Mouse (Mus musculus) midbrain, embryonic 15.5 days (tissue): ENCODE results near the gene Rpl26. TPM values are rescaled to one million over a fixed set of nuclear protein-coding genes. Genes with fewer than 3 reads are reported as not detected.
A peak's percentile ranks its signal among the peaks of the same experiment; 100 is the strongest.

Source experiments
- ATAC-seq: fragments of 200-750 bp; cut with Nextera tagmentation; replicated peaks from 2 replicates; pipeline ENCODE4 v1.8.0; 2017; ENCODE audit warnings: moderate TSS enrichment
- H3K27ac ChIP-seq: fragments of 300-500 bp; sonication (generic); 2 replicates; pipeline ENCODE4 v1.5.1; 2015; ENCODE audit warnings: mild to moderate bottlenecking, inconsistent platforms
- H3K27me3 ChIP-seq: fragments of 300-500 bp; sonication (generic); replicated peaks from 2 replicates; pipeline ENCODE4 v1.6.1; 2015; ENCODE audit warnings: inconsistent platforms
- H3K36me3 ChIP-seq: fragments of 300-500 bp; sonication (generic); replicated peaks from 2 replicates; pipeline ENCODE4 v1.6.1; 2015; ENCODE audit warnings: inconsistent platforms
- H3K4me1 ChIP-seq: fragments of 300-500 bp; sonication (generic); 2 replicates; pipeline ENCODE4 v1.6.1; 2015; ENCODE audit warnings: inconsistent platforms
- H3K4me2 ChIP-seq: fragments of 300-500 bp; sonication (generic); 2 replicates; pipeline ENCODE4 v1.6.1; 2015; ENCODE audit warnings: inconsistent platforms, mild to moderate bottlenecking, moderate library complexity
- H3K4me3 ChIP-seq: fragments of 300-500 bp; sonication (generic); 2 replicates; pipeline ENCODE4 v1.5.1; 2015; ENCODE audit warnings: mild to moderate bottlenecking, inconsistent platforms
- H3K9ac ChIP-seq: fragments of 300-500 bp; sonication (generic); 2 replicates; pipeline ENCODE4 v1.6.1; 2015; ENCODE audit warnings: mild to moderate bottlenecking, inconsistent platforms
- H3K9me3 ChIP-seq: fragments of 300-500 bp; sonication (generic); 2 replicates; pipeline ENCODE4 v1.6.1; 2016; ENCODE audit warnings: inconsistent platforms
- WGBS: fragments of 180-500 bp; shearing (Covaris S2); methylation state at CpG from one replicate; pipeline ENCODE4 v1.1.7; 2015; ENCODE audit warnings: mixed read lengths; 5-methylcytosine and 5-hydroxymethylcytosine counted together
- polyA plus RNA-seq: library from polyadenylated mRNA; unstranded; fragments of >200 nt; fragmentation: Nextera tagmentation; extraction: Ambion mirVana; gene quantifications from 2 replicates; pipeline ENCODE4 v1.2.1, GENCODE M21; 2015

The Rpl26 gene
- 529 and 538 TPM in 2 replicates for polyA plus RNA-seq

DNA sequence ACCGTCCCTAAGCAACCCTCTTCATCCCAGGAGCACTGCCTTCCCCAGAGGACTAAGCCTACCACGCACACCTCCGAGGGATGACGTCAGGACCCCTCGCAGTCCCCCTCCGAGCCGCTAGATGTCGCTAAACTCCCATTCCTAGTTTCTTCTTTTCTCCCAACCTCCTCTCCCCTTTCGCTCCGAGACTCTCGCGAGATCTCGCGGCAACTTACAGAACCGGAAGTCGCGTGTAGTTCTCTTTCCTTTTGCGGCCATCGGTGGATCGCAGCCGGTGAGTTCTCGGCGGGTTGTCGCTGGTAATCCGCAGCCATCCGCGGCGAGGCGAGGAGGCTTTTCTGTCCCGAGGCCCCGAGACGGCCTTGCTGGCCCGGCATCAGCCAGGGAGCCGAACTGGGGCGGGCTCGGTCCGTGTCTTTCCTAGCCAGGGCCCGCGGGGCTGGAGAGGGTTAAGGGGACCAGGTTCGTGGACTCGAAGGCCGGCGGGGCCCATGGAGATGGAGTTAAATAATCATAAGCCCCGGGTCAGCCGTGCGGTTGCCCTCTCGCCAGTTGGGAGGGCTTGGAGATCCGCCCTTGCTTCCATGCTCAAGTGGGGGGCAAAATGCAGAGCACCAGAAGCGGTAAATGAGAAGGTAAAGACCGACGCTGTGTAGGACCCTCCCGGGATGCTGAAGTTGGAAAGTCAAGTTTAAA lies at the start of gene Rpl26:
Rpl26 (plus strand) TSS at position 233 of the 696 bp plus-strand sequence.
- peaks cover 31% of the 10 kb centered on the region for H3K36me3 ChIP-seq
- WGBS: 1% methylated on average over 52 of the region's 52 CpGs

GRCm38 (mm10) chr11:68851644-68852485 lies 49.5 kb upstream of the Rpl26 start:
- WGBS: 4% methylated on average over 13 of the region's 13 CpGs
- ATAC-seq: no peak
- H3K9me3 ChIP-seq: no peaks in the 10 kb centered on the region

More for the DNA sequence above, at the start of gene Rpl26:
- Histone ChIP-seq H3K9ac (peak within 1 kb of the TSS; percentile 98), H3K9me3 (no peaks in the 10 kb centered on the region), H3K27me3 (peaks cover 5% of the 10 kb centered on the region; the same call in 1 of the 2 replicates), H3K27ac (peak within 1 kb of the TSS; percentile 88), H3K4me3 (peak within 1 kb of the TSS; percentile 83), H3K4me1 (peaks cover 14% of the 10 kb centered on the region), H3K4me2 (peak within 1 kb of the TSS; percentile 64)
- peak; percentile 92 for ATAC-seq

DNA sequence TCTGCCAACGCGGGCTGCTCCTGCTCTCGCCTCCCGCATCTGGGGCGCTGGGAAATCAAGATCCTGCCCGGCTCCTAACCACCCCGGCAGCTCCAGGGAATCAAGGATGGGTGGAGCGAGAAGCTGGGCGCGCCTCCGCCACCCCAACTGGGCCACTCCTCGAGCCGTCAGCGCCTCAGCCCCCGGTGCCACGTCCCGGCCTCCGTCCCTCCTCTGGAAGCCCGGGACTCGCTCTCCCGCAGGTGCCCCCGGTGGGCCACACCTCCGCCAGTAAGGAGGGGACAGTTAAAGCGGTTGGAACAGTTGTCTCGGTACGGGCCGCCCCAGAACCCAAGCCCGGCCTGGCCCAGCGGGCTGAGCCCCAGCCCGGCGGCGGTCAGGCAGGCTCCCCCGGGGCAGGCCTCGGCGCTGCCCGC lies 48.9 kb upstream of the Rpl26 start:
- peak overlapping the region; percentile 99 for H3K4me3 ChIP-seq
- peak overlapping the region; percentile 79 for H3K4me2 ChIP-seq
- peak overlapping the region; percentile 90 for H3K9ac ChIP-seq
- H3K36me3 ChIP-seq: no peaks in the 10 kb centered on the region
- peaks cover 30% of the 10 kb centered on the region for H3K4me1 ChIP-seq
- H3K27ac ChIP-seq: peak overlapping the region; percentile 93
- H3K27me3 ChIP-seq: no peaks in the 10 kb centered on the region
- H3K9me3 ChIP-seq: no peaks in the 10 kb centered on the region
- under 1% methylated on average over 36 of the region's 36 CpGs for WGBS
- no peak; the same call in none of the 2 replicates for ATAC-seq

More at GRCm38 (mm10) chr11:68851644-68852485, 49.5 kb upstream of the Rpl26 start:
- H3K27me3 ChIP-seq: no peaks in the 10 kb centered on the region
- peak overlapping the region; percentile 93 for H3K27ac ChIP-seq
- peak overlapping the region; percentile 90 for H3K9ac ChIP-seq
- no peaks in the 10 kb centered on the region for H3K36me3 ChIP-seq
- peak overlapping the region; percentile 79 for H3K4me2 ChIP-seq
- peak overlapping the region; percentile 99 for H3K4me3 ChIP-seq
- H3K4me1 ChIP-seq: peaks cover 30% of the 10 kb centered on the region

DNA sequence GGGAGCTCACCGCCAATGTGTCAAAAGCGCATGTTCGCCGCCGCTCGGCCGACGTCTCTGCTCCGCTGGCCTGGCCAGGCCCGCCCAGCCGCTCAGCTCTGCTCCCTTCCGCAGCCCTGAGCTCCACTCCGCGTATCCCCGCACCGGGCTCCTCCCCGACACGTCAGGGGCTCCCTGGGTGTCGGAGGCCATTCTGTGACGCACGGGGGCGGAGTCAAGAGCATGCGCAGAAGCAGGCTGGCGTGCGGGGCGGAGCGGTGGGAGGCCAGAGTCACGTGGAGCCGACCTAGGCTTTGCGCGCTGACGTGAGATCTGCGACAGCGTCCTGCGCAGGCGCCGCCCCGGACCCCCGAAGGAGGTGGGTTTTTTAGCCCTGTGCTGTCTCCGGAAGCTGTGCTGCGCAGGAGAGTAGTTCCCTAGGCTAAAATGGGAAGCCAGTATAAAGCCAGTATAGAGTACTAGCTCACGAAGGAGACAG lies 48.4 kb upstream of the Rpl26 start:
- Histone ChIP-seq H3K27me3 (no peaks in the 10 kb centered on the region), H3K4me1 (peaks cover 30% of the 10 kb centered on the region), H3K9me3 (no peaks in the 10 kb centered on the region), H3K4me2 (peak overlapping the region; percentile 79), H3K4me3 (peak overlapping the region; percentile 99), H3K9ac (peak overlapping the region; percentile 90), H3K36me3 (no peaks in the 10 kb centered on the region), H3K27ac (peak overlapping the region; percentile 93)
- WGBS: under 1% methylated on average over 42 of the region's 42 CpGs
- ATAC-seq: peak; percentile 99

GRCm38 (mm10) chr11:68853611-68854401 lies 47.6 kb upstream of the Rpl26 start:
- peaks cover 30% of the 10 kb centered on the region for H3K4me1 ChIP-seq
- 0 out of 2 replicates have a peak, but pooled peaks have one; percentile 1 for ATAC-seq
- WGBS: 51% methylated on average over 14 of the region's 14 CpGs

GRCm38 (mm10) chr11:68854621-68855020 lies 46.8 kb upstream of the Rpl26 start:
- H3K4me3 ChIP-seq: no peak overlapping the region
- no peak for ATAC-seq
- H3K27ac ChIP-seq: no peak overlapping the region
- H3K27me3 ChIP-seq: no peaks in the 10 kb centered on the region
- no peaks in the 10 kb centered on the region for H3K36me3 ChIP-seq
- H3K9me3 ChIP-seq: no peaks in the 10 kb centered on the region
- H3K4me1 ChIP-seq: peaks cover 30% of the 10 kb centered on the region
- WGBS: 87% methylated on average over 3 of the region's 3 CpGs
- no peak overlapping the region for H3K4me2 ChIP-seq
- no peak overlapping the region for H3K9ac ChIP-seq

More at GRCm38 (mm10) chr11:68853611-68854401, 47.6 kb upstream of the Rpl26 start:
- H3K27me3 ChIP-seq: no peaks in the 10 kb centered on the region
- H3K4me3 ChIP-seq: peak overlapping the region; percentile 99
- H3K4me2 ChIP-seq: peak overlapping the region; percentile 63
- H3K9ac ChIP-seq: peak overlapping the region; percentile 37
- H3K27ac ChIP-seq: peak overlapping the region; percentile 75
- no peaks in the 10 kb centered on the region for H3K36me3 ChIP-seq
- no peaks in the 10 kb centered on the region for H3K9me3 ChIP-seq

GRCm38 (mm10) chr11:68857329-68857728 lies 44.1 kb upstream of the Rpl26 start:
- Histone ChIP-seq H3K4me2 (no peak overlapping the region), H3K36me3 (no peaks in the 10 kb centered on the region), H3K27ac (no peak overlapping the region), H3K9me3 (no peaks in the 10 kb centered on the region), H3K4me3 (no peak overlapping the region), H3K9ac (no peak overlapping the region), H3K27me3 (no peaks in the 10 kb centered on the region), H3K4me1 (peaks cover 6% of the 10 kb centered on the region)
- ATAC-seq: no peak
- WGBS: 88% methylated on average over 3 of the region's 3 CpGs

DNA sequence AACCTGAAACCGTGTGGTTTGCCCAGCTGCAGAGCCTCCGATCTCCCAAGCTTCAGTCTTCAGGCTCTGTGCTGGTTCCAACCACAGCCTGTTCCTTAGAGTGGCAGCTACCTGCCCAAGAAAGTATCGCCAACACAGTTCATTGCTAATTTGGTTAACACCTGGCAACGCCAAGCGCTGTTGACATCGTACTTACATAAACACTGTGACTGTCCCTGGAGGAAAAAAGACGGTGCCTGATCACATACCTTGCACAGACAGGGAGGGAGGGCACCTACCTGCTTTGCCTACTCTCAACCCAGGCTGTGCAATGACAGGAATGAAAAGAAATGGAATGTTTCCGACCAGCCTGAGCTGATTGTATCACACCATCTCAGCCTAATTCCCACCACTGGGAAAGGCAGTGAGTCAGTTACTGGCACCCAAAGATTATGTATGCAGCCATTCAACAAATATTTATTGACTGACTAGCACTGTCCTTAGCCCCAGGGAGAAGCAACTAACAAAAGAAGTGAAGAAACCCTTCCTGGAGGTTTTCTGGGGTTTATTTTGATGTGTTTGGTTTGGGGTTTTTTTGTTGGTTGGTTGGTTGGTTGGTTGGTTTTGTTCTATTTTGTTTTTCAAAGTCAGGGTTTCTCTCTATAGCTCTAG lies 41.3 kb upstream of the Rpl26 start:
- WGBS: 84% methylated on average over 8 of the region's 8 CpGs
- H3K4me3 ChIP-seq: no peak overlapping the region
- no peak overlapping the region for H3K4me2 ChIP-seq
- H3K9me3 ChIP-seq: no peaks in the 10 kb centered on the region
- H3K27me3 ChIP-seq: no peaks in the 10 kb centered on the region
- no peak for ATAC-seq
- H3K9ac ChIP-seq: no peak overlapping the region
- H3K27ac ChIP-seq: no peak overlapping the region
- no peaks in the 10 kb centered on the region for H3K4me1 ChIP-seq
- H3K36me3 ChIP-seq: no peaks in the 10 kb centered on the region

DNA sequence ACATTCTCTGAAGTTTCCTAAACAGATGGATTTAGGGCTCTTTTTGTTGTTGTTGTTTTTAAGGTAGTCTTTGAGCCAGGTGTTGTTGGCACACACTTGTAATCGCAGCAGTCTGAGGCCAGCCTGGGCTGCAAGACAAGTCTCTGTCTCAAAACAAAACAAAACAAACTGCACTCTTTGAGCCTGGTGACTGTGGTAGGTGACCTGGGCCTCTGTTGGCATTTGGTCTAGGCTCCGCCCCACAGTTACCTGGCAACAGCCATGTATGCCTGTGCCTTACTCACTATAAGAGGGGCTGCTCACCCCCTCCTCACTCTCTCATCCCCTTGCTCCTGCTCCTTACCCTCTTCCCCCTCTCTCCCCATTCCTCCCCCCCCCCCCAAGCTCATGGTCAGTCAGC lies 39.1 kb upstream of the Rpl26 start:
- Histone ChIP-seq H3K36me3 (no peaks in the 10 kb centered on the region), H3K4me2 (no peak overlapping the region), H3K27ac (no peak overlapping the region), H3K27me3 (no peaks in the 10 kb centered on the region), H3K4me1 (no peaks in the 10 kb centered on the region), H3K4me3 (no peak overlapping the region), H3K9me3 (no peaks in the 10 kb centered on the region), H3K9ac (no peak overlapping the region)
- WGBS: 73% methylated on average over 2 of the region's 2 CpGs
- ATAC-seq: no peak

DNA sequence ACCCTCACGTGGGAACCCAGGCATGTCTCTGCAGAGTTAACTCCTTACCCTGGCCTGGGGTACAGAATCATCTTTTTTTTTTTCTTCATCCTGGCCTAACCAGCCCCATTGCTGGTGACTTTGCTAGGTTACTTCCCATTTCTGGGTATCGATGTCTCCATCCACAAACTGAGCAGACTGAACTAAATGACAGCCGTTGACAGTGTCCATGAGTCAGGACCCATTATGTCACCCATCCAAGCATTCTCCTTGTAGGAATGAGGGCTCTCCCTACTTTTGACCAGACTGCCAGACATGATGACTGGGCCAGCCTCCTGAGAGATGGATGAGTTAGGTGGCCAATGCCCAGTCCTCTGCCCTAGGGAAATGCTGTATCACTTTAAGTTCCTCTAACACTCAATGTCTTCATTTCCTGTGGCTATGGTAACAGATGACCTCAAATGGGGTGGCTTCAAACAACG lies 37.7 kb upstream of the Rpl26 start:
- 84% methylated on average over 4 of the region's 4 CpGs for WGBS
- no peak overlapping the region for H3K4me3 ChIP-seq
- no peak overlapping the region for H3K9ac ChIP-seq

GRCm38 (mm10) chr11:68864544-68865189 lies 36.7 kb upstream of the Rpl26 start:
- no peak for ATAC-seq
- no peaks in the 10 kb centered on the region for H3K27me3 ChIP-seq
- H3K4me3 ChIP-seq: no peak overlapping the region
- no peaks in the 10 kb centered on the region for H3K4me1 ChIP-seq
- H3K9me3 ChIP-seq: no peaks in the 10 kb centered on the region
- H3K4me2 ChIP-seq: no peak overlapping the region
- WGBS: 52% methylated on average over 9 of the region's 9 CpGs
- no peak overlapping the region for H3K9ac ChIP-seq
- H3K27ac ChIP-seq: no peak overlapping the region
- H3K36me3 ChIP-seq: no peaks in the 10 kb centered on the region

More for the DNA sequence above, 37.7 kb upstream of the Rpl26 start:
- H3K4me2 ChIP-seq: no peak overlapping the region
- H3K27ac ChIP-seq: no peak overlapping the region
- H3K4me1 ChIP-seq: no peaks in the 10 kb centered on the region
- no peak for ATAC-seq
- no peaks in the 10 kb centered on the region for H3K9me3 ChIP-seq
- no peaks in the 10 kb centered on the region for H3K27me3 ChIP-seq
- no peaks in the 10 kb centered on the region for H3K36me3 ChIP-seq
